ENCODE assay signal across 19 mouse cellular contexts in the genomic region with DNA sequence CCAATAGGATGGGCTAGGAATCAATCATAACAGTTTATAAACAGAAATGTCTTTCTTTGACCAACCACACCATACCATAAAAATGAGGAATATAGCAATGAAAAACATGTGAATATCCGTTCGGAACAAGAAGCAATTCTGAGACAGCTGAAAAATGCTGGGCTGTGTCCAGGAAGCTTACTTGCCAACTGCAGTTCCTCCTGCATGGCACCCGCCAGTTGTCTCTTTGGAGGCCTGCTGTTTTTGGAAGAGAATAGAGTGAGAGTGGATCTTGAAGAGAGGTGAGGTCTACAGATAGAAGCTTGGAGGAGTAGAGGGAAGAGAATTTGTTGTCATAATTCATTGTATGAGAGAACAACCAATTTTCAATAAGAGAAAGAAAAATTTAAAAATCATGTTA.
A peak's percentile ranks its signal among the peaks of the same experiment; 100 is the strongest.
DNase-seq lines count a peak whose midpoint lies in the region; TF ChIP-seq lines count a peak whose summit lies in the region.
"Had no signal": no experiment of that assay in that cellular context is flagged by ENCODE, and none has a peak within 500 bp of the region (broad histone marks: within the 10 kb centered on the region; RNA-seq: fewer than 3 reads in every experiment).

No protein-coding gene starts in this region.

- no peak overlapping the region for H3K4me3 ChIP-seq in cerebellum, adult 2 months (replicated peaks; ENCODE audit: insufficient read depth, low read depth, low read length)
- H3K4me3 ChIP-seq: hindbrain, embryonic 12.5 days; myocyte had no signal

- H3K27ac ChIP-seq in cerebellum, adult 2 months (ENCODE audit: insufficient read depth, low read length): no peak overlapping the region
- H3K27ac ChIP-seq: hindbrain, embryonic 12.5 days had no signal

- WGBS in cerebellum, adult 2 months: 7% methylated on average over 3 of the region's 3 CpGs

- H3K27me3 ChIP-seq in cerebellum, adult 2 months (ENCODE audit: control insufficient read depth, insufficient read depth, low read length): no peaks in the 10 kb centered on the region
- H3K27me3 ChIP-seq: hindbrain, embryonic 12.5 days had no signal

- TF ChIP-seq CTCF in cerebellum, adult 2 months (IDR thresholded peaks at IDR 0.05; ENCODE audit: borderline replicate concordance, insufficient read depth, low read depth, low read length): no peak

- intact Hi-C loops in heart, postnatal 14 days (cut with DNase I): no loop called here
- intact Hi-C loops in gastrocnemius, postnatal 36 days (cut with DNase I): no loop called here

- DNase-seq in left cerebral cortex, adult 18-20 months (ENCODE audit: low spot score in 2 of 2): peak; percentile 23 to 33
- no peak for DNase-seq in left cerebral cortex, adult 9 months (ENCODE audit: low spot score in 2 of 2)
- peak; percentile 25 to 35 for DNase-seq in right cerebral cortex, postnatal 10 days (ENCODE audit: low spot score in 2 of 2)
- no peak for DNase-seq in right cerebral cortex, adult 2 months (ENCODE audit: low spot score in 2 of 2)
- DNase-seq in cerebellum, adult 2 months: peak; percentile 67 to 84
- DNase-seq in cerebellum, postnatal 36 days: peak; percentile 69 to 74
- DNase-seq in heart, postnatal 14 days: no peak
- DNase-seq in gastrocnemius, postnatal 36 days: no peak
- DNase-seq: B cell, adult 2 months; embryo, embryonic 11 days; gastrocnemius, postnatal 25 days; kidney, adult 8-10 months; kidney, postnatal 25 days; liver, postnatal 0 days; lung, postnatal 10 days; midbrain, embryonic 14.5 days; thymus, postnatal 25 days had no signal

- TF ChIP-seq POLR2A in cerebellum, adult 2 months (IDR thresholded peaks at IDR 0.05; ENCODE audit: borderline replicate concordance, insufficient read depth, low read length): no peak

- no peaks in the 10 kb centered on the region; the same call in 1 of the 2 replicates for H3K4me1 ChIP-seq in cerebellum, adult 2 months (ENCODE audit: control insufficient read depth, insufficient read depth, low read length)
- H3K4me1 ChIP-seq: hindbrain, embryonic 12.5 days had no signal

Comparison
In these comparisons a context has a peak if more than half of its experiments do, and no peak if none do; other contexts are left out.
1. DNase-seq: peak in left cerebral cortex, adult 18-20 months (2 of 2), right cerebral cortex, postnatal 10 days (2 of 2), cerebellum, adult 2 months (2 of 2) and cerebellum, postnatal 36 days (2 of 2); none in left cerebral cortex, adult 9 months (0 of 2), right cerebral cortex, adult 2 months (0 of 2), heart, postnatal 14 days (0 of 2) and gastrocnemius, postnatal 36 days (0 of 2).